Mouse (Mus musculus): ENCODE measurements around the gene Sec14l2.

DNA sequence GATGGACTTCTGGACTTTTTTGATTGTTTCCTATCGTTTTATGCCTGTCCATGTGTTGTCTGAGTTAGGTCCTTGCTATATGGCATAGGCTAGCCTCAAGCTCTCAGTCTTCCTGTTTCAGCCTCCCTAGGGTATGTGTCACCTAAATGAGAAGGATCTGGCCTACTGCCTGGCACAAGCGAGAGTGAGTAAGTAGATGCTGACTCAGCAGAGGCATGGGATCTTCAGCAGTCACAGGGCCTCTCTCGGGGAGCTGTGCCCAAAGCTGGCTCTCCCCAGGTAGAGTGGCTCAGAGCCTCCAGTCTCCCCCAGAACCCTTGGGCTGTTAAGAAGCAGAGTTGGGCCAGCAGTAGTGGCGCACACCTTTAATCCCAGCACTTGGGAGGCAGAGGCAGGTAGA is 19.1 kb upstream of the Sec14l2 start:
- TF ChIP-seq CTCF (IDR thresholded peaks at IDR 0.05; ENCODE audit: low read depth, low read length) (no peak), POLR2A (IDR thresholded peaks at IDR 0.05; ENCODE audit: extremely low read depth, insufficient read depth, low read length) (no peak)
